Mouse (Mus musculus) brain, adult 10 weeks (tissue): ENCODE data around the gene Usp29. TPM values are rescaled to one million over a fixed set of nuclear protein-coding genes. Genes with fewer than 3 reads are reported as not detected.

Source experiments
- polyA plus RNA-seq: library from polyadenylated mRNA; stranded (reverse); fragments of 350-450 nt; fragmentation: Illumina TruSeq; extraction: RNeasy Lipid Tissue Mini Kit (QIAGEN cat#74804); gene quantifications from one replicate; pipeline ENCODE4 v1.2.3, GENCODE M21; 2015; ENCODE audit warnings: low read depth, low replicate concordance

Gene Usp29
- 19.8 TPM for polyA plus RNA-seq

GRCm38 (mm10) chr7:6730241-6730640, at the start of gene Usp29, which contains the start of gene Peg3:
Gene Usp29 (plus strand): TSS chr7:6730578.
Gene Peg3 (minus strand): TSS chr7:6730431.

GRCm38 (mm10) chr7:6696241-6697045, 33.9 kb upstream of the Usp29 start, which contains the start of gene Zim1:
Gene Zim1 (minus strand): TSS chr7:6696450.

GRCm38 (mm10) chr7:6995251-6995650, 264.9 kb downstream of the Usp29 start, which contains the start of gene Aurkc:
Gene Aurkc (plus strand): TSS chr7:6995300.

Other genes with a start within 250 kb of the Usp29 start
- not detected for gene Olfr5, start 243.6 kb upstream of the Usp29 start, polyA plus RNA-seq
- gene Olfr1347, start 230.8 kb upstream of the Usp29 start, polyA plus RNA-seq, result not detected
- not detected for gene Olfr1348, start 221.8 kb upstream of the Usp29 start, polyA plus RNA-seq
- not detected for gene Olfr1349, start 207.6 kb upstream of the Usp29 start, polyA plus RNA-seq
- gene Olfr1350, start 165.7 kb upstream of the Usp29 start, polyA plus RNA-seq, result not detected
- 7.3 TPM for gene Zim1, start 34.1 kb upstream of the Usp29 start, polyA plus RNA-seq
- 127 TPM for gene Peg3, start 147 bp upstream of the Usp29 start, polyA plus RNA-seq